Mouse (Mus musculus): Measurements from ENCODE around the gene Gckr.

GRCm38 (mm10) chr5:31252151-31252550 is 45.1 kb upstream of the Gckr start:
- no peak for TF ChIP-seq CTCF (conservative IDR thresholded peaks at IDR 0.05; ENCODE audit: low read length)
- TF ChIP-seq NANOG (IDR thresholded peaks at IDR 0.05; ENCODE audit: borderline replicate concordance, low read length), result no peak
